Mouse (Mus musculus) olfactory bulb, adult 2 months (tissue): Measurements from ENCODE around the gene 9330182L06Rik. TPM values are rescaled to one million over a fixed set of nuclear protein-coding genes. Genes with fewer than 3 reads are reported as not detected.

Experiments used
- H3K27ac ChIP-seq: fragments of 200-500 bp; 2 replicates; pipeline ENCODE4 v1.5.1; 2012; ENCODE audit warnings: low read depth, low read length; ENCODE audit not compliant: insufficient read depth
- H3K4me1 ChIP-seq: fragments of 200-500 bp; 2 replicates; pipeline ENCODE4 v1.6.1; 2012; ENCODE audit warnings: low read length; ENCODE audit not compliant: control insufficient read depth, insufficient read depth
- H3K4me3 ChIP-seq: fragments of 200-500 bp; 2 replicates; pipeline ENCODE4 v1.5.1; 2012; ENCODE audit warnings: mild to moderate bottlenecking, low read depth, low read length, moderate library complexity; ENCODE audit not compliant: insufficient read depth
- CTCF ChIP-seq: fragments of 200-500 bp; IDR thresholded peaks from 2 replicates; pipeline ENCODE4 v1.5.1; 2012; ENCODE audit warnings: low read depth, mild to moderate bottlenecking, low read length, moderate library complexity; ENCODE audit not compliant: insufficient read depth
- POLR2A ChIP-seq: fragments of 200-500 bp; IDR thresholded peaks from 2 replicates; pipeline ENCODE4 v1.6.1; 2012; ENCODE audit warnings: mild to moderate bottlenecking, low read depth, low read length, moderate library complexity; ENCODE audit not compliant: insufficient read depth
- WGBS: fragments of 180-500 bp; shearing (Covaris S2); methylation state at CpG from one replicate; pipeline ENCODE4 v1.1.7; 2018; 5-methylcytosine and 5-hydroxymethylcytosine counted together
- polyA plus RNA-seq: library from polyadenylated mRNA; stranded (reverse); fragments of >200 nt; gene quantifications from 2 replicates; pipeline ENCODE4 v1.2.4, GENCODE M21; 2012; ENCODE audit warnings: low replicate concordance; ENCODE audit not compliant: missing spikeins, insufficient read depth, insufficient read length

9330182L06Rik gene
- polyA plus RNA-seq, 1 experiment, result not detected

GRCm38 (mm10) chr5:9448931-9449330 lies 183.0 kb downstream of the 9330182L06Rik start:
- Histone ChIP-seq H3K4me3 (no peak overlapping the region), H3K4me1 (no peaks in the 10 kb centered on the region), H3K27ac (no peak overlapping the region)
- WGBS, result 81% methylated on average over 6 of the region's 6 CpGs
- TF ChIP-seq POLR2A (no peak), CTCF (no peak)

DNA sequence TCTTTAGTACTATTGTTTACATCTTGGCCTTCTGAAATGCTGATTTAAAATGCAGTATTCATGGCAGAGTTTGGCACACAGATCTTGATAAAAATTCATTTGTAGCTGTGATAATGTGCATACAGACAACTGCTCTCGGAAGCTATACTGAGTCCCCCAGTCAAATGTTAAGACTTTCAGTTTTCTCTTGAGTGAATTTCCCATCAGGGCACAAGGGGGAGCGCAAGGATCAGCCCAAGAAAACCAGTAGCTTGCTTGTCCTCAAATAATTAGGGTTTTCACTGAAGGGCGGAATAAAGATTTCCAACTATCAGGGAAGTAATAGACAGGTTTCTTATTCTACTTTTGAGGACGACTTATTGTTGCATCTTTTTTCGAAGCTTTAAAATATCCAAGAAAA lies 183.7 kb downstream of the 9330182L06Rik start:
- TF ChIP-seq POLR2A (no peak), CTCF (no peak)
- 37% methylated on average over 5 of the region's 5 CpGs for WGBS
- Histone ChIP-seq H3K4me1 (no peaks in the 10 kb centered on the region), H3K4me3 (no peak overlapping the region), H3K27ac (no peak overlapping the region)

DNA sequence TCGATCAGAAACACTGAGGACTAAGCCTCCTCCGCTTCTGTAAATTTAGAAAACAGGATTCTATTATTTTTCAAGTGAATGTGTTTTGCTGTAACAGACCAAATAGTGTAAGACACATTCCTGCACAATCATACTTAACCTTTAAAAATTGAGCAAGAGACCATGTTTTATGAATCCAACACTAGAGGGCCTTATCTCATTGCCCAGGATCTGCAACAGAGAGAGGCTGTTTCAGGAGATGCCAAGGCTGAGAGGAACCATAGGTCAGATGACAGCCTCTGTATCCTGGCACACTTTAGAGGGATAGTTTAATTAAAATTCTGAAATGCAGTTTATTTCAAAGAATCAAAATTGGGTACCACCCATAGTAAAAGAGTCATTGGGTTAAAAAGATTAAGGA lies 187.4 kb downstream of the 9330182L06Rik start:
- 91% methylated on average over 2 of the region's 2 CpGs for WGBS
- no peak overlapping the region for H3K4me3 ChIP-seq
- H3K27ac ChIP-seq, result no peak overlapping the region
- TF ChIP-seq POLR2A (no peak), CTCF (no peak)
- no peaks in the 10 kb centered on the region for H3K4me1 ChIP-seq

GRCm38 (mm10) chr5:9477587-9477986 lies 211.7 kb downstream of the 9330182L06Rik start:
- Histone ChIP-seq H3K4me1 (no peaks in the 10 kb centered on the region), H3K4me3 (no peak overlapping the region), H3K27ac (no peak overlapping the region)
- 89% methylated on average over 3 of the region's 3 CpGs for WGBS
- TF ChIP-seq POLR2A (no peak), CTCF (no peak)

- WGBS, result 45% methylated on average over 5 of the region's 5 CpGs
- H3K27ac ChIP-seq, result no peak overlapping the region
- H3K4me1 ChIP-seq, result no peaks in the 10 kb centered on the region
- TF ChIP-seq POLR2A (no peak), CTCF (no peak)
- H3K4me3 ChIP-seq, result no peak overlapping the region
Observed at GRCm38 (mm10) chr5:9495456-9495855, 229.5 kb downstream of the 9330182L06Rik start.

DNA sequence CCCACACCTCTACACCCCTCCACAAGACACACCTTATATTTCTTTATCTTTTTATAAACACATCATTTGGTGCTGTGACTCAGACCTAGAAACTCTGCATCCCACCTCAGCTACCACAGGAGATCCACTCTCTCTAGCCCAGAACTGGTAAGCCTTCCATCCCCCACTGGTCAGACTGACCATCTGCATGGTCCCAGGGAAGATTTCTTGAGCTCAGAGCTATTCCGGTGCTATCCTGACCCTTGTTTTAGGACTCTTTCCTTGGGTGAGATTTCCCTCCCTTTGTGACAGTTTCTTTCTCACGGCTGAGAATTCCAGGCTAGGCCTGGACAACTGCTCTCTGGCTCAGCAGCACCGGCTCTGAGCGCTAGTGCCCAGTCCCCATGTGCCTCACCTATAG lies 231.3 kb downstream of the 9330182L06Rik start:
- 79% methylated on average over 4 of the region's 4 CpGs for WGBS
- TF ChIP-seq CTCF (no peak), POLR2A (no peak)
- Histone ChIP-seq H3K4me3 (no peak overlapping the region), H3K4me1 (no peaks in the 10 kb centered on the region), H3K27ac (no peak overlapping the region)

GRCm38 (mm10) chr5:9511027-9511426 lies 245.1 kb downstream of the 9330182L06Rik start:
- Histone ChIP-seq H3K4me3 (no peak overlapping the region), H3K27ac (no peak overlapping the region), H3K4me1 (no peaks in the 10 kb centered on the region)
- TF ChIP-seq CTCF (no peak), POLR2A (no peak)
- WGBS, result 94% methylated on average over 1 of the region's 1 CpGs

DNA sequence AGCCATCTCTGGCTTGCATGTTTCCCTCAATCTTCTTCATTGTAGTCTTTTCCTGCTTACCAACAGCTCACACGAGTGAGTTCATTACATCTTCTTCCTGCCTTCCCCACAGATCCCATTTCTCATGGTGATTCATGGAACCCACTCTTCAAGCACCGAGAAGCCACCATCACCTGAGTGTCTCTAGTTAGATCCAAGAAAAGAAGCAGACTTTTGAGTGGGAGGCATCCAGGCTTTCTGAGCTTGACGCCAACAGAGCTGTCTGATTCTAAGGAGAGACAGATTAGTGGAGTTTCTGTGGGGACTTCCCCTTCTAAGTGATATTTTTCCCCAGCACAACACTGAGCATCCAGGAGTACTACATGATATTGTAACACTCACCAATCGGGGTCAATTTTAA lies 259.6 kb downstream of the 9330182L06Rik start:
- 78% methylated on average over 4 of the region's 4 CpGs for WGBS
- no peak overlapping the region for H3K27ac ChIP-seq
- no peaks in the 10 kb centered on the region for H3K4me1 ChIP-seq
- H3K4me3 ChIP-seq, result no peak overlapping the region
- TF ChIP-seq POLR2A (no peak), CTCF (no peak)

Other genes with a start within 250 kb of the 9330182L06Rik start
- gene Tmem243, start 165.4 kb upstream of the 9330182L06Rik start, polyA plus RNA-seq, result not detected in 2 replicates
- not detected in 2 replicates for gene Dmtf1, start 104.3 kb upstream of the 9330182L06Rik start, polyA plus RNA-seq